Mouse (Mus musculus) ES-CJ7 (cell line): ENCODE measurements around the gene Gm9857.

Experiments used
- DNase-seq: peaks from one replicate; pipeline ENCODE4 v3.0.0; 2011; ENCODE audit warnings: low read depth, low spot score

The Gm9857 gene

DNA sequence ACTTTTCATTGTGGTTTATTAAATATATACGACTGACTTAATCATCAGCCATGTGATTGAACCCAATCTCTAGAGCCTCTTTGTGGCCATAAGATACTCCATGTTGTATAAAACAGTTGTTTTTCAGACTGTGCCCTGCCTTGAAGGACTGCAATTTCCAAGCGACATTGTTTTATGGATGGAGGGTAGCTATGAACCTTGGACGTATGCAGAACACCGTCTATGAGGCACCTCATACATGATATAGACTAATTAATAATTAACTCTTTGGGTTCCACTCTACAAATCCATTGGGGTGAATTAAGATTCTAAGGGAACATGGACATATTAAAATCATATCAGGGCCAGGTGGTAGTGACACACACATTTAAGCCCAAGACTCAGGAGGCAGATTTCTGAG is 14.6 kb downstream of the Gm9857 start:
- DNase-seq = no peak

DNA sequence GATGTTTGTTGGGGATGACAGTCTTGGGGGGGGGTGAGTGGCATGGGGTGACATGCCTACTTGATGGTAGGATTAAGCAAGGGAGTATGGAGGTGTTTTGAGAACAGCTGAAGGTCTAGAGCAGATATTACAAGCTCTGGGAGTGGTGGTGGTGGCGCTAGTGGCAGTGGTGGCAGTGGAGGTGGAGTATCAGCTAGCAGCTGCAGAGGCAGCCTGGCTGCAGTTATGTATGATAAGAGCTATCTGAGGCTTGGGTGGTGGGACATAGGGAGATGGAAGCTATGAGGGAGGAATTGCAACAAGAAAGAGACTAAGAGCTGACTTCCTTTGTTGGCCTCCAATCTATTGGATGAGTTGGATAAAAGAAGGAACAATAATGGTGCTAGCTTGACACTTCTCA is 18.4 kb downstream of the Gm9857 start:
- no peak for DNase-seq

DNA sequence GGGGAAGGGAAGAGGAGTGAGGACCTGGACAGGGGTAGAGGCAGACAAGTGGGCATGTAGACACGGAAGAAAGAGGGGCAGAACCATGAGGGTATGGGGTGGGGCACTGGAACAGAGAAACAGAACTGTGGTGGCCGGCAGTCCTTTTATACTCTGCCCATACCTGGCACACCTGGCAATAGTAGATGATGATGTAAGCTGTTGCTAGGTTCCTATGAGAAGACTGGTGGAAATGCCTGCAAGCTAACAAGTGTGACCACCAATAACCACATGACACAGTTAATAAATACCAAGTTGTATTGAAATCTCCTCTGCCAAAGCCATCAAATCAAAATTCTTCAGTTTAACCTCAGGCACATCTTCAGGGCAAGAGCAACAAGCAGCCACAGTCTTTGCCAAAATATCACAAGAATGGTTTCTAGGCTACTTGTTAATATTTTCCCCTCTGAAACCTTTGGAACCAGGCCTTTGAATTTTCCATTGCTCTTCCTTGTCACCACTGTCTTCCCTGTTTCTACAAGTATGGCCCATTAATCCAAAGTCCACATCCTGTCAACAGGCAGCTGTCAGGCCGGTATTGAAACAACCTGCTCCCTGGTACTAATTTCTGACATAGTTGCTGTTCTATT is 19.7 kb downstream of the Gm9857 start:
- no peak for DNase-seq

DNA sequence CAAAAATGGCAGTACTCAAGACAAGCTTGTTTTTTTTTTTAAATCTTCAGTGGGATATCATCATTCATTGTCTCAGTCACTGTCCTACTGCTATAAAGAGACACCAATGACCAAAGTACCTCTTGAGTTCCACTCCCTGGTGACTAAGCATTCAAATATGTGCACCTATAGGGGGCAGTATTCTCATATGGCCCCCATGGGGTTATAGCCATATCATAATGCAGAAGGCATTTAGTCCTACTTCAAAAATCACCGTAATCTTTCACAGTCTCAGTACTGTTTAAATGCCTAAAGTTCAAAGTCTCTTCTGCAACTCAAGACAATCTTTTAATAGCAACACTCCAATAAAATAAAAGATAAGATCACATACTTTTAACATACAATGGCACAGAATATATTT is 21.4 kb downstream of the Gm9857 start:
- no peak for DNase-seq

DNA sequence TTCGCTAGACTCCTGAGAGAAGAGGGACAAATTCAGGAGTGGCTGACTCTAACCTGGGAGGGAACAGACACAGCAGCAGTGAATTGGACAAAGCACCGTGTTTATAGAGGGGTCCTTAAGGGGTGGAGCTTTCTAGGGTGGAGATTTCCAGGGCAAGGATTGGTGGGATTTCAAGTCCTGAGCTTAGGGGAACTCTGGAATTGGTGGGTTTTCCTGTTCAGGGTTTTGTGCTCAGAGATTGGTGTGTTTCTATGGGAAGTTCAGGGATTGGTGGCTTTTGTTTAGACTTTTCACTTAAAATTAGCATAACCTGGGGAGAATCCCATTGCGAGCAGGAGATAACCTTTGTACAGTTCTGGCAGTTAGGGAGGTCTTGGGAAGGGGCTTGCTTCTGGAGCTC is 22.3 kb downstream of the Gm9857 start:
- DNase-seq = peak; percentile 33

DNA sequence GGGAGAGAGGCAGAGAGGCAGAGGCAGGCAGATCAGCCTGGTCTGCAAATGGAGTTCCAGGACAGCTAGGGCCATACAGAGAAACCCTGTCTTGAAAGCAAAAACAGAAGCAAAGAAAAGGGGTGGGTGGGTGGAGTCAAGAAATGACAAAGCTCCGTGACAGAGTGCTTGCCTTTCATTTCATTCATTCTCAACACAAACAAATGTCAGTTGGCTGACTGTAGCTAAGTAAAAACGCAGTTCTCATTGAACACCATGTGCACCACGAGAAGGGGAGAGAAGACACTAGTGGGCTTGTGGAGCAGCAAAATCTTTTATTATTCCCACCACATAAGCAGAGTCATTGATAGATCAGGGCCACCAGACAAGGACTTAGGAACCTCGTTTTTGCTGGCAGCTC is 23.4 kb downstream of the Gm9857 start:
- DNase-seq = no peak

DNA sequence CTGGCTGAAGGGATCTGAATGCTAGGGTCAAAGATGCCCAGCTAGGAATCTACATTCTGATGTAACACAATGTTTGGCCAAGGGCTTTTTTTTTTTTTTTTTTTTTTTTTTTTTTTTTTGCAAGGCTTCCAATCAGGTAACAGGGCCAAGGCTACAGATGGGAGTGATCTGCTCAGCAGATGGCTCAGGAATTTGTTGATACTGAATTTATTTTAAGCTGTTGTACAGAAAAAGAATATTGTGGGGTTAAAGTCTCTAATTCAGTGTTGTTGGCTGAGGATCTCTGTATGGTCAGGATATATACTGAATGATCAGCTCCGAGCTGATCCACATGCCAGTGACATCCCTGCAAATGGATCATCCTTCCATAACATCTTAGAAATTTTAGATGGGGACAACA is 24.2 kb downstream of the Gm9857 start:
- DNase-seq = no peak

DNA sequence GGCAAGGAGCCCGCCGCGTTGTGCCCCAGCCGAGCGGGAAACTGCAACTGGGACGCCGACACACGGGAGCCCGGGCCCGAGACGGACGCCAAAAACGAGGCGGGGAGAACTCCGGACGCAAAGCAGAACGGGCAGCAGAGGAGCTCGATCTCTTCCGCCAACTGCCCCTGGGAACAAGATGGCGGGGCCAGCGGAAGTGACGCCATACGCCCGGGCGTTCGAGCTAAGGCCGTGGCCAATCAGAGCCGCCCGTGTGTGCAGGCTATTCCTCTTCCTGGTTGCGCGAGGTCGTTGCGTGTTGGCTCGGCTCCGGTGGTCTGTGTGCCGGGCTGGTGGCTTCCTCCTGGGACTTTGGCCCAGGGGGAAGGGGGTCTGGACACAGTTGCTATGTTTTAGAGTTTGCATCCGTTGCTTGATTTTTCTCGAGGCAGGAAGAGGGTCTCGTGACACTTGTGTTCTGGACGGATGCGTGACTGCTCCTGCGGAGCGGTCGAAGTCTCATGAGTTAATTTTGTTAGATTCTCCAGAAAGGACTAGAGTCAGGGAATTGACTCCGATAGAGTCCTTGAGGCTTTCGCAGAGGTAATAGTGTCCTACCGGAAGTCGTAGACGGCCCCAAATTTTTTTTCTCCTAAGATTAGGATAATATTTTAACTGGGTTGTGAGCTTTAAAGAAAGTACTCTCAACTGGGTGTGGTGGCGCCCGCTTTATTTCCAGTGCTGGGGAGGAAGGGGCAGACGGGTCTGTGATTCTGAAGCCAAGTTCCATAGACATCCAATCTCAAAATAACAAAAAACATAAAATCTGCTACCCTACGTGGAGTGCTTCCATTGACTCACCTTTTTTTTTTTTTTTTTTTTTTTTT is 28.5 kb downstream of the Gm9857 start, which contains the start of gene Prpf38b:
TSS of gene Prpf38b (minus strand) at position 180 of the 866 bp plus-strand sequence.
- peak; percentile 97 for DNase-seq

DNA sequence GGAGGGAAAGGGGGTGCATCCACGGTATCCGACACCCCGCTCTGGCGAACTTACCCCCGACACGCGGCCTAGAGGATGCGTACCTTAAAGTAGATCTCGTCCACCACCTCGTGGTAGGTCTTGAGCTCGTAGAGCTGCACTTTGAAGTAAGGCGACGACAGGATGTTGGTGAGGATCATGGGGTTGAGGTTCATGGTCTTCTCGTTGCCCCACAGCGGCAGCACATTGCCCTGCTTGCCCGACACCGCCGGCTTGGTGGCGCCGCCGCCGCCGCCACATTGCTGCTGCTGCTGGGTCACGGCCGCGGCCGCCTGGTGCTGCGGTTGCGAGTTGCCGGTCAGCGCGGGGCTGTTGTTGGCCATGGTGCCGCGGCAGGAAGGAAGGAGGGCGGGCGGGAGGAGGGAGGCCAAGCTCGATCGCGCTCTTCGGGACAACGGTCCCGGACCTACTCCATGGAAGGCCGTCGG is 29.1 kb downstream of the Gm9857 start:
- peak; percentile 81 for DNase-seq

DNA sequence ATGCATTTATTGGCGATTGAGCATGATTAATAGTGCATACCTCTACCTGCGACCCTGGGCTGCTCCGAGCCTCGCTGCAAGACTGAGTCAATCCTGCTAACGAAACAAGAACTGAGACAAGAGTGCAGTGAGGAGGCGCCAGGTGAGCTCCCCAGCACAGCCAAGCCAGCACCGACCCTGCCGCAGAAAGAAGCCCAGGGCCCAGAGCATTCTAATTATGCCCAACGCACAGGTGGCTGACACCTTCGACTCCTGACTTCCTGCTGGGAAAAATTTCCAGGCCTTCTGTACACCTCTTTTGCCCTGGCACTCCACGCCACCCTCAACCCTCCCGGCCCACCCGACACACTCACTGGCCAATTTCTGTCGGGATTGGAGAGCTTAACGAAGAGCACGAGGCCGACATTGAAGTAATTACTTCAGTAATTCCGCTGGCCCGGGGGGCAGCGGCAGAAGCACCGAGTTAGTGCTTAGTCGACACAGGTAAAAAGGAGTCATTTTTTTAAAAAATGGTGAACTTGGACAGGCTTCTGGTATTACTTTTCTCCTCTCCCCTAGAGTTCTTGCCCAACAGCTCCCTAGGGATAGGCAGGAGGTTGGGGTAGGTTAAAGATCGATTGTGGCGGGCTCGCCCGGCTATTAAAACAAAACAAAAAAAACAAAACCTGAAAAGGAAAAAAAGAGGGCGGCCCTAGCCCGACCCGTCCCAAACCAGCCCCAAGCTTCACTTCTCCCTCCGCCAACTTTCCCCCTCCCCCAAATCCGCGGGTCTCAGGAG is 29.8 kb downstream of the Gm9857 start:
- DNase-seq = peak; percentile 28

DNA sequence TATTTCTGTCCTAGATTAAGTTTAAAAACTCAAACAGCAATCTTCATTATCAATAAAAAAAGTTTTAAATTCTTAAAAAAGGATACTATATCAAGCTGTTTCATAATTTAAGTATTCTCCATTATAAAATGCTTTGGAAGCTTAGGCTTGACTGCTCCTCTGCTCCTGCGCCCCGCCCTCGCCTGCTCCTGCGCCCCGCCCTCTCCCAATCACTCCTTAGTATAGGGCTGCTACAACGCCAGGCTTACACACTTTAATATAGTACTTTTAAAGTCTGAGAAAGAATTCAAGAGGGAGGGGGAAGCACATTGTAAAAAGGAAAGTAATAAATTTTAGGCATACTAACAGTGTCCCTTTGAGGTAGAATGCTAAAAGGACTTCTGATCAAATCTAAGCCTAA is 37.3 kb downstream of the Gm9857 start:
- no peak for DNase-seq

DNA sequence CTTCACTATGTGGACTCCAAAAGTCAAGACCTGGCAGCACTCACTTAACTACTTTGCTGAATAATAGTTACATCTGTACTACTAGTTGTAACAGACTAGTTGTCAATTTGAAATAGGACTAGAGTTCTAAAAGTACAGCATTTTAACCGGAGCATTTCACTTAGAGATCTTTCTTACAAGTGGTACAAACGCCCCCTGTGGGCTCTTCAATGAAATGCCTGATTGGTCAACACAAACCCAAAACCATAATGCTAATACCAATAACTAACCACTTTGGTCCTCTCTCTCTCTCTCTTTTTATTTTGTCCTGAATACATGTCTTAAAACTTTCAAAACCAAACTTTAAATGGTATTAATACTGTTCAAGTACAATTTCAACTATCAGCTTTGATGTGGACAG is 38.2 kb downstream of the Gm9857 start:
- peak; percentile 37 for DNase-seq

DNA sequence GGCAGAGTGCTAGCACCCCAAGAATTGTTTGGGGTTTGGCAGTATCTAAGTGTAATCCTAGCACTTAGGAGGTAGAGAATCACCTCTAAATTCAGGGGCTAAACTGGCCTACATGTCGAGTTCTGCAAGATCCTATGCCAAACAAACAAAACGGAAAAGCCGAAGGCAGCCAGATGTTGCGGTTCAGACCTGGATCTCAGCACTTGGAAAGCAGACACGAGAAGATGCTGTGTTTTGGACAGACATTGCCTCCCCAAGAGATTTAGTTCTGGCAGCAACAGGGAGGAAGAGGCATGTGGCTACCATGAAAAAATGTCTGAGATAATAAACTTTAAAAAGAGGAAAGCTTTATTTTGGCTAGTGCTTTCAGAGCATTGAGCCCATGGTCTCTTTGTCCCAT is 39.6 kb downstream of the Gm9857 start:
- DNase-seq = no peak

DNA sequence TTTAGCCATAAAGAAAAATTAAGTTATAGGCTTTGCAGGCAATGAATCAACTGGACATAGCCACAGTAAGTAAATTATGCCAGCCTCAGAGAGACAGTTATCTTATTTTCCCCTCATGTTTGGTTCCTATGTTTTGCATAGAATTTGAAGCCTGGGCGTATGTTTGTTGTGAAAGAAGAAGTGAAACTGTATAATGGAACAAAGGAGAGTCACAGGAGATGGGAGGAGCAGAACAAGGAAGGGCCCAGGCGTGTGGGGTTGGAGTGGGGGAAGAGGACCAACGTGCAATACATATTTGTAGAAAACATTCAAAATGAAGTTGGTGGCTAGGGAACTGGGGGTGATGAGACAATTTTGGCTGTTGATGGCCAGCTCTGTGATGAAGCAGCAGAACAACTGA is 40.1 kb downstream of the Gm9857 start:
- DNase-seq = no peak

DNA sequence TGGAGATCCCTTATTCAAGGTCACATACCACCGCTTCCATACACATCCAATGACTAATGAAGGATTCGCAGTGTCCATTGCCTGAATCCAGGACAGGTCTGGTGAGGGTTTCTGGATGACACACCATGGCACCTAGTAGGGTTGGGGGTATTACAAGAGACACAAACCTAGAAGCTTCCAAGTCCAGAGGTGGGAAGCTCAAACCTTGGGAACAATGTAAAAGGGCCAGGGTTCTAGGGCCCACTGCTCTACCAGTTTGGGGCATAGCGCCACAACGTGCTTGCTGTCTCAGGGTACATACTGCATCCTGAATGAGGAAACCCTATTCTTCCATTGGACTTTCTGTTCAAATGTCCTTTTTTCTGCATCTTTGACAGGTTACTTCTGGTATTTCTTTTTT is 41.6 kb downstream of the Gm9857 start:
- DNase-seq = no peak

DNA sequence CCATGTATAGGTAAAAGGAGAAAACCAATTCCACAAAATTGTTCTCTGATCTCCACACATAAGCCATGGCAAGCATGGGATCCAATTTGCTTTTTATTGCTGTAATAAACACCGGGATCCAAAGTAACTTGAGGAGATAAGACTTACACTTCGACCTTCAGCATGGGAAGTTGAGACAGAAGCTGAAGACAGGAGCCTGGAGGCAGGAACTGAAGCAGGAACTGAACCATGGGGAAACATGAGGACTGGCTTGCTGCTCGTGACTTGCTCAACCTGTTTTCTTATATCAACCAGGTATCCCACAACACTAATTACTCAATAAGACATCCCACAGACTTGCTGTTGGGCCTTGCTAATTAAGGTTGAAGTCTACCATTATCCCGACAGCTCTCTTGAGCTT is 47.3 kb downstream of the Gm9857 start:
- no peak for DNase-seq

DNA sequence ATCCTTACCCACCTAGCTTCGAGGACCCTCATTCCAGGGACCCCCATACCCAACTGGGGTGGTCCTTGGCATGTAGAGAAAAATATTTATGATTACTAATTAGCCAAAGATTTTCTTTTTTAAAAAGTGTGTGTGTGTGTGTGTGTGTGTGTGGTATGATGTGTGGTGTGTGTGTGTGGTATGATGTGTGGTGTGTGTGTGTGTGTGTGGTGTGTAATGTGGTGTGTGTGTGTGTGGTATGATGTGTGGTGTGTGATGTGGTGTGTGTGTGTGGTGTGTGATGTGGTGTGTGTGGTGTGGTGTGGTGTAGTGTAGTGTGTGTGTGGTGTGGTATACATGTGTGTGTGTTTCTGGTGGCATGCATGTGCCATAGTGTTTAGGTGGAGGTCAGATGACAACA is 48.2 kb downstream of the Gm9857 start:
- no peak for DNase-seq
